Mouse (Mus musculus) cerebellum, adult 9-11 months (tissue): ENCODE measurements around the gene Decr2.
A peak's percentile ranks its signal among the peaks of the same experiment; 100 is the strongest.
"Not testable (repeated sequence)": the region's sequence is repeated elsewhere in the genome, so short reads cannot be mapped to it uniquely, and the experiment has no call there.

ENCODE experiments used
- DNase-seq: peaks from one replicate; pipeline ENCODE4 v3.0.0; 2022

The Decr2 gene

DNA sequence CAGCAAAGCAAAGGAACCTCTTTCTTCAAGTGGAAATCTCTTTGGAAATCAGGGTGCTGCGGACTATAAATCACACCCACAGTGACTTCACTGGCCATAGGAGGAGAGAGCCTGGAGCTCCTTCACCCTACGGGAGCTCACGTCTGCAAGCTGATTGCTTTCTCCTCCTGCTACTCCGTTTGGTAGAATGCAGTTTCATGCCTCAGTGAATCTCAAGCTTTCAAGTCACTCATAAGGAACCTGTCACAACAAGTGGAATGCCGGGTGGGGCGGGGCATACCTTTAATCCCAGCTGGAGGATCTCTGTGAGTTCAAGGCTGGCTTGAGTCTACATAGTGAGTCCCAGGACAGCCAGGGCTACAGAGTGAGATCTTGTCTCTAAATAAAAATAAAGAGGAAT is 35.0 kb downstream of the Decr2 start:
- DNase-seq = peak; percentile 8

DNA sequence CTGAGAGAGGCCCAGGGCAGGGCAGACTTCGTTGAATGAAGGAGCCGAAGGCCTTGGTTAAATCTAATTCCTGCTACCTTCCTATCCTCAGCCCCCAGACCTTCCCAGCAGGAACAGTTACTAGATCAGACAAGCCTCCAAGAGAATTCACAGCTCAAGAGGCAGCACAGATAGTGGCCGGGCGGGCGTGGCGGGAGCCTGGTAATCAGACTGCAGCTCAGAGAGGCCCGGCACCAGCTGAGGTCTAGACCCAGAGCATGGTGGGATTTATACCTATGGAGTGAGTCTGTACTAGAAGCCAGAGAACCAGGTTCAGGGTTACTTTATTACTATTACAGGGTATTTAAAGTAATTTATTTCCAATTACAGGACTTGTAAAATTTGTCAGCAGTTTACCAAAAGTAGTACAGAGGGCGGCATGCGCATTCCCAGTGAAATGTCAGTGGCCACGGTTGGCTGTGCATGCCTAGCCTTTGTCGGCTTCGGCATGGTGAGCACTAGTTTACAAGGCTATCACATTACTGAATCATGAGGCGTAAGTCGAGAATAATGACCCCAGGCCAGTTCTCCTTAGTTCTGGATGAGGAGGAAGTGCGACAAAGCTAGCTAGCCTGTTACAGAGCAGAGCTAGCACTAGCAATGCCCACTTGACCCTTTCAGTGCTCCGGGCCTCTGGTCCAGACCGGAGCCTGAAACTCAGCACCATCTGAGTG is 35.8 kb downstream of the Decr2 start:
- peak; percentile 12 for DNase-seq

DNA sequence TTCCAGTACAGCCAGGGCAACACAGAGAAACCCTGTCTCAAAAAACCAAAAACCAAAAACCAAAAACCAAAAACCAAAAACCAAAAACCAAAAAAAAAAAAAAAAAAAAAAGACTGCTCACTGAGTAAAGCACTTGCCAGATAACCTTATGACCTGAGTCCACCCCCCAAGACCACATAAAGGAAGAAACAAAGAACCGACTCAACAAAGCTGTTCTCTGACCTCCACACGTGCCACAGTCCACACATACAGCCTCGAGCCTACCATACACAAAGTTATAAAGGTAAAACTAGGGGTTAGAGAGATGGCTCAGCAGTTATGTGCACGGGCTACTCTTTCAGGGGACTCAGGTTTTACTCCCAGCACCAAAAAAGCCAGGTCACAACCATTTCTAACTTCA is 37.4 kb downstream of the Decr2 start:
- peak; percentile 4 for DNase-seq

DNA sequence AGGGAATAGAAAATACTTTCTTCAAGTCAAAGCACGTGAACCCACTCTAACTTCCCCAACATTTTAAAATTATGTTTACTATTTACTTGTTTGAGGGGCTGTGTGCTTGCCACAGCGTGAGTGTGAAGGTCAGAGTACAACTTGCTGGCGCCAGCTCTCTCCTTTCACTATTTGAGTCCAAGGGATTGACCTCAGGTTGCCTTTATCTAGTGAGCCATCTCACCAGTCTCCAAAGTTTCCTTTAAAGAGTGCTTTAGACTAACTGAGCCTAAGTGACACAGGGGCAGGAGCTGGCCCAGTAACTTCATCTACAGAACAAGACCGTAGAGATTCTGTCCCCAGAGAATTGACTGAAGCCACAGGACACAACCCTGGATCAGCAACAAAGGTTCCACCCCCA is 38.1 kb downstream of the Decr2 start:
- no peak for DNase-seq

DNA sequence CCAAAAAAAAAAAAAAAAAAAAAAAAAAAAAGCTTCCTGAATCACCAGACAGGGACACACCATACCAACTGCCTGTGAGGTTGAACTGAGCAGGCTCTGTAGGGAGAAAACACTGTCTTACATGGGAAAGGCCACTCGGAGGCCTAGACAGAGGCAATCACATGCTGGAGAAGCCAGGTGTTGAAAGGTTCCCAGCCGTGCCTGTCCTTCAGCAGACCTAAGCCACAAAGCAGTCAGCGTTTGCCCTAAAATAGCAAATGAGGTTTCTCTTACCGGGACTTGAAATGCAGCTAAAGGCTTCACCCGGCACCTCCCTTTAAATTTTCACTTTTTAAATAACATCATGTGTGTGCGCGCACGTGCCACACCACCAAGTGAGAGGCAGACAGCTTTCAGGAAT is 42.0 kb downstream of the Decr2 start:
- DNase-seq = no peak

DNA sequence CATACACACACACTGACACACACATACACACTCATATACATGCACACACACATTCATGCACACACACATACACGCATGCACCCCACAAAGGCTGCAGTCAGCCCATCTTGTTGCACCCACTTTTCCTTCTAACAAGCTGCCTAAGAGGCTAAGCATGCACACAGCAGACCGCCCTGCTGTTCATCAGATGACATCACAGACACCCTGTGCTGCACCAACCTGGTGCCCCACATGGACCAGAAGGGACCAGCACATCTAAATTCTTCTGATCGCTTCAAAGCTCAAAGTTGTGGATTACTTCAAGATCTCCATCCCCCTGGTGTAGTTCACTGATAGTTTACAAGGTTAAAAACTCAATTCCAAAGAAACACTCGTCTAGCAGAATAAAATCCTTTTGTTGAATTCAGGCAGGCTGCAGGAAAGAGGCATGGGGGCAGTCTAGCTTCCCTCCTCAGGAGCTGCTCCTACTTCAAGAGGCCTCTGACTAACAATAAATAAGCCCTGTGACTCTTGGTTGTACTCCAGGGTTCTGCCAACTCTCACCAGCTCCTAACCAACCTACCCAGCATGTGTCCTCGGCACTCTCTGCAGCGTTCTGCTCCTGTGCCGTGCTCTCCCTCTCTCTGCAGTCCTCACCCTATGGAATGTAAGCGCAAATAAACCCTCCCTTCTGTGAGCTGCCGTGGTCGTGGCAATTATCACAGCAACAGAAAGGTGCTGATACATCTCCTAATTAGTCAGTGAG is 43.7 kb downstream of the Decr2 start:
- peak; percentile 72 for DNase-seq

DNA sequence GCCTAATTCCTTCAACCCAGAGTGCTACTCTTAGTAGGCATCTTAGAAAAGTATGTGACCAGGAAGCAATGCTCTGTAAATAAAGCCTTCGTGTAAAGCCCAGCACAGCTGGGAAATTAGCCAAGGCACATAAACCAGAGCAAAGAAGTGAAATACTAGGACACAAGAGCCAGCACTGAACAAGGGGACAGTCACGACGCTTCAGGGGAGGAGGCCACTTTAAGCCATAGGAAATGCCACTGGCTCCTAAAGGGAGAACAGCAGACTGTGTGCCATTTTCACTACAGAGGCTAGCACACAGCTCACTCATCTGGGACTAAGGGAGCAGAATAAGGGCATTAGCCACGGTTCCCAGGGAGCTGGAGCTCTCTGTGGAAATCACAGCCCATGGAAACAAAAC is 44.9 kb downstream of the Decr2 start:
- DNase-seq = no peak

DNA sequence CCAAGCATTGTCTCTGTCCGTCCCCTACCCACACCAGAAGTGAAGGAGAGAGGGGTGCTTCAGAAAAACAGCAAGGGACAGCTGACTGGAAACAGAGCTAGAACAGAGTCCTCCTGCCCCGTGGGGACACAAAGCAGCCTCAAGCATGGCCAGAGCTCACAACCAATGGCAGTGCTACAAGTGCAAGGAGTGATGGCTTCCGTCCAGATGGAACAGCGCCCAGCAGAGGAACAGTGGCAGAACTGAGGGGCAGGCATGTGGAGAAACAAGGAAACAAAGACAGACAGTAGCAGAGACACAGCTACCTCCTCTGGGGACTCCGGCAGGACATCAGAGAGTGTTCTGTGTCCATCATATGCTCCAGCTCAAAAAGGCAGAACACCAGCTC is 46.9 kb downstream of the Decr2 start:
- peak; percentile 91 for DNase-seq

DNA sequence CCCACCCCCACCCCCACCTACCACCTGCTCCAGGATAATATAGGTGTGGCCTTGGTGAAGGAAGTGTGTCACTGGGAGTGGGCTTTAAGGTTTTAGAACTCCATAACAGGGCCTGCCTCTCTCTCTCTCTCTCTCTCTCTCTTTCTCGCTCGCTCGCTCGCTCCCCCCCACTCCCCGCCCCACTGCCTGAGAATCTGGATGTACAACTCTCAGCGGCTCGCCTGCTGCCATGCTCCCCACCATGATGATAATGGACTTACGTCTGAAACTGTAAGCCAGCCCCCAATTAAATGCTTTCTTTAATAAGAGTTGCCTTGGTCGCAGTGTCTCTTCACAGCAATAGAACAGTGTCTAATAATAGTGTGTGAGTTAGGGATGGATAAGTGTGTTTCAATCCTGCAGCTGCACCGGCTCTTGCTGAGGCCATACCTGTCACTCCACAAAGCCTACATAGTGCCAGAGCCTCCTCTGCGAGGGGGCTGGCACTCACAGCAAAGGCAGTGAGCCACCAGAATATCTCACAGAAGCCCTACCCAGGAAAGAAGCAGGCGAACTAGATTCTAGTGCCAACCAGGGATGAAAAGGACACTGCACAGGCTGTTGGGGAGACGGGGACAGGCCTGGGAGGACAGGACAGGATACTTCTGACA is 47.4 kb downstream of the Decr2 start:
- peak; percentile 77 for DNase-seq

DNA sequence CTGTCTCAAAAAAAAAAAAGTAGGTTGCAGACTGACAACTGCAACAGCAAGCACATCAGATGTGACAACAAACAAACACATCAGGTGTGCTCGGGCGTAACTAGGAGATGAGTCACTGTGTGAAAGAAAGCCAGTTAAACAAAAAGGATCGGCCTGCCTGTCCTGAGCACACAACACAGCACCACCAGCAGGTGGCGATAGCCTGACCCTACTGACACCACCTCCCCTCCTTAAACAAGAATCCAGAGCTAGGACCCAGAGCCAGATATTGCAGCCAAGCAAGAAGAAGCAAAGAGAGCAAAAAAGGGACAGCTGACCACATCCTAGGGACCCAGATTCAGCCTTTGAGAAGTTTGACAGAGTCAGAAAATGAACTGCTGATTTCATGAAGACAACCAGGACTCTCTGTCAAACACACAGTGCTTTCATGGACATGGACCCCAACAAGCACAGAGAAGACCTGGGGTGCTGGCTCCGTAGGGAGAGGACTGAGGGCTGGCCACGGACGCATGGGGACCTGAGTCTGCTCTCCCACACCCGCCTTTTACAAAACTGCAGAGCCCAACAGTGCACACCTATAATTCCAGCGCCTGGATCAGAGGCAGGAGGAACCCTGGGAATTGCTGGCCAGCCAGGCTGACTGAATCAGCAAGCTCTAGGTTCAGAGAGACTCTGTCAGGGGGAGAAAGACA is 48.9 kb downstream of the Decr2 start:
- DNase-seq = peak; percentile 85

DNA sequence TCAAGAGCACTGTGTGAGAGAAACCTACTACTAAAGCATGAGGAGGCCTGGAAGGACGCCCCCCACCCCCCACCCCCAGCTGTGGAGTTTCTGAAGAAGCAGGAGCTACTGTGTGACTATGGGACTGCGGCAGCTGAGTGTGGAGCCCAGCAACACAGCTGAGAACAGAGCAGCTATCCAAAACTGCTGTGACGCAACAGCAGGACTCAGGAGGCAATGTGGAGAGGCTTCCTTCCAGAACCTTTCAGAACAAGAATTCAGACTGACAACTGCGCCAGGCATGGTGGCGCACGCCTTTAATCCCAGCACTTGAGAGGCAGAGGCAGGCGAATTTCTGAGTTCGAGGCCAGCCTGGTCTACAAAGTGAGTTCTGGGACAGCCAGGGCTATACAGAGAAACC is 49.4 kb downstream of the Decr2 start:
- DNase-seq = not testable (repeated sequence)

DNA sequence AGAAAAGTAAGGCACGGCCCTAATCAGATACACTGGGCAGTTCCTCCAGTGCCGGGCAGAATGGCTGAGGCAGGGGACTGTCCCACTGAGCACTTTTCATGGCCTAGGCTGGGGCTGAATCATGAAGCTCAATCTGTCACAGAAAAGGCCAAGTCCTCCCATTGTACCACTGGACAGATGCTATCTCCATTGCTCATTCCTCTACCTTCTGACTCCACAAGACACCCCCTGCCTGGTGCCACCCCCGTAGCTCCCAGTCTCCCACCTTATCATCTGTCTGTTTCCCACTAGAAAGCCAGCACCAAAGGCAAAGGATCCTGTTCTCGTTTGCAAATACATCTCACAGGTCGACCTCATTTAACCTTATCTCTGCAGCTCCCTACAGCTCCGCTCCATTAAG is 58.1 kb downstream of the Decr2 start:
- DNase-seq = no peak

DNA sequence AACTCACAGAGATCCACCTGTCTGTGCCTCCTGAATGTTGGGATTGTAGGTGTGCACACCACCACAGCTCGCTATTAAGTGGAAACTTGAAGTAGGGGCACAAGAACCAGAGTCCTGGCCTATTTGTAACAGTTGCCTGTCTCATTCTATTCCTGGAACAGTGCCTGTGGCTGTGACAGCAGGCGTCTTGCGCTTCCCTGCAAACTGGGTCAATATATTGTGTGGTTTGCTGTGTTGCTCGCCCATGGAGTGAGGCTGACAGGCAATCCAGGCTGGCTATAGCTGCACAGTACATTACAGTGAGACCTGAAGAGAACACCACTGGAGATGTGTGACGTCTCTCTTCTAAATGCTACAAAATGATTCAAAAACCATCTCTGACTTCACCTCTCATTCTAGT is 58.6 kb downstream of the Decr2 start:
- peak; percentile 88 for DNase-seq
